Mouse (Mus musculus): ENCODE measurements around the gene Gm9745.

DNA sequence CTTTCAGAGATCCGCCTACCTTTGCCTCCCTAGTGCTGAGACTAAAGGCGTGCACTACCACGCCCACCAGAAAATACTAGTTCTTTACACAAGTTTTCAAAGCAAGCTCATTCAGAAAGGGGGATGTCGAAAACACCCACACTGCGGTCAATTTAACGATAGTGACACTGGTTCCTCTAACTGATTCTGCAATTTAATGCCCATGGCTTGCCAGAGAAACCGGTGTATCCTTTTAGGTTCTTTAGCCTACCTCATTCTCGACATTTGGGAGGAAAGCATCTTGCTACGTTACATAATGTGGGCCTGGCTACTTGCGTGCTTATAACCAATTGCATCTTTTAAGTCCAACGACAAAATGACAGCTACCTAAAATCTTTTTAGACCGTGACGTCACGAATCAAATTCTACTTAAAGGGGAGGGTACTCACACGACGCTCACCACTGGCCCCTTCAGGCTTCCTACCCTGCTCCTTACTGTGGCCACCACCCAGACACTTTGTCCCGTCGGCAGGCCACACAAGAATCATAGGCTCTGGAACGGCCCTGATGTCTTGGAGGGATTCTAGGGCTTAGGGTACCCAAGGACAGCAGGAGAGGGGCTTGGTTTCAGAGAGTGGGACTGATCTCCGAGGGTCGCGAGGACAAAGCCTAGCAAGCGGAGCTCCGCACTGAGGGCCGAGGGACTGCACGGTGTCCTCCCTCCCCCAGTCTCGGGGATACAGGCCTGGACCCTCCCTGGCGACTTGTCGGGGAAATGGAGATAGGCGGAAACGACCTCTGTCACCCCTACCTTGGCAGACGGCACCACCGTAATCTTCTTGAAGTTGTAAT lies 47.3 kb upstream of the Gm9745 start:
- TF ChIP-seq CTCF (IDR thresholded peaks at IDR 0.05; ENCODE audit: low read depth) (no peak), EP300 (IDR thresholded peaks at IDR 0.05; ENCODE audit: low read depth) (no peak)

Measured in liver, embryonic 14.5 days (tissue).